Mouse (Mus musculus) heart, embryonic 14.5 days (tissue): Measurements from ENCODE around the gene Numa1. TPM values are rescaled to one million over a fixed set of nuclear protein-coding genes. Genes with fewer than 3 reads are reported as not detected.
"Not testable (repeated sequence)": the region's sequence is repeated elsewhere in the genome, so short reads cannot be mapped to it uniquely, and the experiment has no call there.

ENCODE experiments used
- ATAC-seq: fragments of 200-750 bp; cut with Nextera tagmentation; 2 replicates; pipeline ENCODE4 v1.8.0; 2017; ENCODE audit warnings: low read depth, moderate TSS enrichment; ENCODE audit not compliant: insufficient number of reproducible peaks, insufficient read depth, low FRiP score
- H3K27ac ChIP-seq, 2 experiments: fragments of 200-500 bp in 1 of 2; fragments of 300-500 bp in 1 of 2; sonication (generic) in 1 of 2; replicated peaks in 1 of 2; 2 replicates each; pipeline ENCODE4 v1.5.1; 2012 to 2014; ENCODE audit warnings: low read depth in 2 of 2, low read length in 2 of 2, control low read depth in 1 of 2, mild to moderate bottlenecking in 1 of 2, mixed read lengths in 1 of 2; ENCODE audit not compliant: control insufficient read depth in 1 of 2, insufficient read depth in 1 of 2
- H3K27me3 ChIP-seq: fragments of 300-500 bp; sonication (generic); 2 replicates; pipeline ENCODE4 v1.6.1; 2014; ENCODE audit warnings: mild to moderate bottlenecking, low read length, control low read depth; ENCODE audit not compliant: control insufficient read depth, insufficient read depth
- H3K36me3 ChIP-seq: fragments of 300-500 bp; sonication (generic); 2 replicates; pipeline ENCODE4 v1.6.1; 2014; ENCODE audit warnings: mild to moderate bottlenecking, control low read depth, low read length, mixed read lengths; ENCODE audit not compliant: control insufficient read depth, insufficient read depth
- H3K4me1 ChIP-seq, 2 experiments: fragments of 200-500 bp in 1 of 2; fragments of 300-500 bp in 1 of 2; sonication (generic) in 1 of 2; 2 replicates each; pipeline ENCODE4 v1.6.1; 2012 to 2014; ENCODE audit warnings: low read length in 2 of 2, control low read depth in 1 of 2, mixed read lengths in 1 of 2; ENCODE audit not compliant: control insufficient read depth in 2 of 2, insufficient read depth in 2 of 2
- H3K4me2 ChIP-seq: fragments of 300-500 bp; sonication (generic); 2 replicates; pipeline ENCODE4 v1.6.1; 2014; ENCODE audit warnings: mild to moderate bottlenecking, low read length
- H3K4me3 ChIP-seq, 2 experiments: fragments of 200-500 bp in 1 of 2; fragments of 300-500 bp in 1 of 2; sonication (generic) in 1 of 2; 2 replicates each; pipeline ENCODE4 v1.5.1; 2012 to 2014; ENCODE audit warnings: low read length in 2 of 2, mild to moderate bottlenecking in 2 of 2, control low read depth in 1 of 2, low read depth in 1 of 2, moderate library complexity in 1 of 2; ENCODE audit not compliant: control insufficient read depth in 1 of 2, insufficient read depth in 1 of 2
- H3K9ac ChIP-seq: fragments of 300-500 bp; sonication (generic); 2 replicates; pipeline ENCODE4 v1.6.1; 2014; ENCODE audit warnings: mild to moderate bottlenecking, low read length
- H3K9me3 ChIP-seq: fragments of 300-500 bp; sonication (generic); 2 replicates; pipeline ENCODE4 v1.6.1; 2016; ENCODE audit warnings: low read length, control low read depth; ENCODE audit not compliant: control insufficient read depth
- WGBS: fragments of 180-500 bp; shearing (Covaris S2); extraction: QIAGEN DNeasy Blood & Tissue Kit; methylation state at CpG from one replicate; pipeline ENCODE4 v1.1.7; 2014; 5-methylcytosine and 5-hydroxymethylcytosine counted together
- polyA plus RNA-seq: library from polyadenylated mRNA; unstranded; fragments of >200 nt; fragmentation: Nextera tagmentation; extraction: Ambion mirVana; gene quantifications from 2 replicates; pipeline ENCODE4 v1.2.1, GENCODE M21; 2014

Gene Numa1
- polyA plus RNA-seq, 1 experiment from 2014 or later = 62.5 TPM

GRCm38 (mm10) chr7:102042314-102042713 lies 108.4 kb downstream of the Numa1 start:
- no peak overlapping the region for H3K27ac ChIP-seq

GRCm38 (mm10) chr7:102048524-102048923 lies 114.6 kb downstream of the Numa1 start:
- H3K4me3 ChIP-seq, H3K4me1 ChIP-seq, H3K9me3 ChIP-seq, H3K27ac ChIP-seq, H3K36me3 ChIP-seq, ATAC-seq, H3K4me2 ChIP-seq, H3K27me3 ChIP-seq, H3K9ac ChIP-seq: not testable (repeated sequence)

More at GRCm38 (mm10) chr7:102042314-102042713, 108.4 kb downstream of the Numa1 start:
- Histone ChIP-seq H3K9ac (no peak overlapping the region), H3K4me3 (no peak overlapping the region), H3K36me3 (peaks cover 48% of the 10 kb centered on the region), H3K9me3 (no peaks in the 10 kb centered on the region), H3K27me3 (no peaks in the 10 kb centered on the region), H3K4me2 (no peak overlapping the region), H3K4me1 (no peaks in the 10 kb centered on the region)
- WGBS = 84% methylated on average over 2 of the region's 2 CpGs
- no peak for ATAC-seq

- H3K27ac ChIP-seq = no peak overlapping the region
- H3K4me1 ChIP-seq = peaks cover 1 to 13% of the 10 kb centered on the region in 2 experiments
- WGBS = 59% methylated on average over 3 of the region's 3 CpGs
- ATAC-seq = no peak
- H3K27me3 ChIP-seq = no peaks in the 10 kb centered on the region
- peaks cover 21% of the 10 kb centered on the region for H3K36me3 ChIP-seq
- H3K9ac ChIP-seq = no peak overlapping the region
- H3K4me2 ChIP-seq = no peak overlapping the region
- no peaks in the 10 kb centered on the region for H3K9me3 ChIP-seq
- H3K4me3 ChIP-seq = no peak overlapping the region
Measured at GRCm38 (mm10) chr7:102061353-102061752, 127.4 kb downstream of the Numa1 start.

GRCm38 (mm10) chr7:102062203-102062602 lies 128.3 kb downstream of the Numa1 start:
- peaks cover 5 to 16% of the 10 kb centered on the region in 2 experiments for H3K4me1 ChIP-seq
- no peak for ATAC-seq
- H3K4me3 ChIP-seq = no peak overlapping the region
- no peak overlapping the region for H3K9ac ChIP-seq
- H3K27ac ChIP-seq = no peak overlapping the region
- H3K4me2 ChIP-seq = no peak overlapping the region
- H3K9me3 ChIP-seq = no peaks in the 10 kb centered on the region
- H3K27me3 ChIP-seq = no peaks in the 10 kb centered on the region
- peaks cover 18% of the 10 kb centered on the region for H3K36me3 ChIP-seq
- 69% methylated on average over 1 of the region's 1 CpGs for WGBS

- H3K9ac ChIP-seq = no peak overlapping the region
- H3K4me1 ChIP-seq = peaks cover 5 to 16% of the 10 kb centered on the region in 2 experiments; a peak in 3 of 4 replicates
- no peaks in the 10 kb centered on the region for H3K27me3 ChIP-seq
- H3K9me3 ChIP-seq = no peaks in the 10 kb centered on the region
- H3K27ac ChIP-seq = no peak overlapping the region
- H3K36me3 ChIP-seq = peaks cover 16% of the 10 kb centered on the region
- peak overlapping the region in 1 of 2 experiments; percentile 74; a peak in 3 of 4 replicates for H3K4me3 ChIP-seq
- 40% methylated on average over 9 of the region's 9 CpGs for WGBS
- ATAC-seq = no peak
- H3K4me2 ChIP-seq = peak overlapping the region; percentile 78
Measured at GRCm38 (mm10) chr7:102063891-102064290, 130.0 kb downstream of the Numa1 start.

Other genes starting within 250 kb of the Numa1 start
- 1.2 TPM in 1 of 2 replicates, not detected in the other for gene Phox2a, start 115.8 kb upstream of the Numa1 start, polyA plus RNA-seq
- 32.1 and 34.9 TPM in 2 replicates for gene Inppl1, start 95.9 kb upstream of the Numa1 start, polyA plus RNA-seq
- 0.69 and 1.0 TPM in 2 replicates for gene Folr2, start 76.9 kb upstream of the Numa1 start, polyA plus RNA-seq
- 52.0 and 53.2 TPM in 2 replicates for gene Anapc15, start 70.4 kb upstream of the Numa1 start, polyA plus RNA-seq
- 5.0 and 6.5 TPM in 2 replicates for gene Folr1, start 63.3 kb upstream of the Numa1 start, polyA plus RNA-seq
- gene Lamtor1, start 28.2 kb upstream of the Numa1 start, polyA plus RNA-seq = 142 and 146 TPM in 2 replicates
- 0.12 and 0.14 TPM in 2 replicates for gene Tomt, start 27.8 kb upstream of the Numa1 start, polyA plus RNA-seq
- 3.9 and 5.0 TPM in 2 replicates for gene Lrrc51, start 216 bp upstream of the Numa1 start, polyA plus RNA-seq
- 1.7 and 2.1 TPM in 2 replicates for gene Il18bp, start 84.6 kb downstream of the Numa1 start, polyA plus RNA-seq
- 16.2 and 16.9 TPM in 2 replicates for gene Rnf121, start 131.4 kb downstream of the Numa1 start, polyA plus RNA-seq
- gene Xndc1, start 131.4 kb downstream of the Numa1 start, polyA plus RNA-seq = 14.9 and 16.2 TPM in 2 replicates
- 0.78 and 1.1 TPM in 2 replicates for gene Xntrpc, start 131.6 kb downstream of the Numa1 start, polyA plus RNA-seq
- gene Trpc2, start 149.0 kb downstream of the Numa1 start, polyA plus RNA-seq = not detected in 2 replicates
- 3.7 and 3.9 TPM in 2 replicates for gene Art1, start 167.6 kb downstream of the Numa1 start, polyA plus RNA-seq
- gene Art5, start 175.4 kb downstream of the Numa1 start, polyA plus RNA-seq = 1.3 and 1.6 TPM in 2 replicates
- 0.19 TPM in 1 of 2 replicates, not detected in the other for gene Chrna10, start 182.7 kb downstream of the Numa1 start, polyA plus RNA-seq